Mouse (Mus musculus) C2C12 (cell line): ENCODE results near the gene Sart3. TPM values are rescaled to one million over a fixed set of nuclear protein-coding genes. Genes with fewer than 3 reads are reported as not detected.
"Not testable (repeated sequence)": the region's sequence is repeated elsewhere in the genome, so short reads cannot be mapped to it uniquely, and the experiment has no call there.

Experiments used
- H3K27me3 ChIP-seq: one replicate; pipeline ENCODE4 v1.6.1; 2011; ENCODE audit not compliant: control insufficient read depth, insufficient read depth, insufficient read length
- H3K36me3 ChIP-seq: one replicate; pipeline ENCODE4 v1.6.1; 2011; ENCODE audit not compliant: control insufficient read depth, insufficient read depth
- H3K4me3 ChIP-seq: one replicate; pipeline ENCODE4 v1.5.1; 2011; ENCODE audit warnings: mild to moderate bottlenecking, control low read depth; ENCODE audit not compliant: poor library complexity, insufficient read depth, severe bottlenecking
- H3K79me2 ChIP-seq: one replicate; pipeline ENCODE4 v1.6.1; 2011; ENCODE audit not compliant: control insufficient read depth, insufficient read depth
- H3K79me3 ChIP-seq: one replicate; pipeline ENCODE4 v1.6.1; 2011; ENCODE audit warnings: low read depth, control low read depth
- H3ac ChIP-seq: one replicate; pipeline ENCODE3; 2011; ENCODE audit warnings: low read depth; ENCODE audit not compliant: control insufficient read depth, insufficient read length
- CEBPB ChIP-seq: IDR thresholded peaks from one replicate; pipeline ENCODE4 v1.6.1; 2011; ENCODE audit warnings: low read depth, mild to moderate bottlenecking, control low read depth, moderate library complexity
- CTCF ChIP-seq: IDR thresholded peaks from one replicate; pipeline ENCODE4 v1.5.1; 2011; ENCODE audit not compliant: control insufficient read depth, insufficient read depth, insufficient read length
- FOSL1 ChIP-seq: IDR thresholded peaks from one replicate; pipeline ENCODE4 v1.8.0; 2011; ENCODE audit warnings: mild to moderate bottlenecking, low read length; ENCODE audit not compliant: poor library complexity, insufficient read depth, severe bottlenecking
- MAX ChIP-seq: IDR thresholded peaks from one replicate; pipeline ENCODE4 v1.6.1; 2011; ENCODE audit warnings: mild to moderate bottlenecking, control low read depth
- MYOD1 ChIP-seq: IDR thresholded peaks from one replicate; pipeline ENCODE4 v1.6.1; 2011; ENCODE audit warnings: low read depth; ENCODE audit not compliant: control insufficient read depth, insufficient read length
- MYOG ChIP-seq: IDR thresholded peaks from one replicate; pipeline ENCODE4 v1.6.1; 2011; ENCODE audit not compliant: control insufficient read depth, insufficient read length; ENCODE audit errors: extremely low read depth
- USF1 ChIP-seq: IDR thresholded peaks from one replicate; pipeline ENCODE4 v1.6.1; 2011; ENCODE audit warnings: low read depth, mild to moderate bottlenecking, control low read depth, moderate library complexity
- polyA plus RNA-seq: library from polyadenylated mRNA; unstranded; fragments of >200 nt; fragmentation: generic; extraction: Trizol; gene quantifications from one replicate; pipeline ENCODE4 v1.2.1, GENCODE M21; 2012; ENCODE audit warnings: missing spikeins

The Sart3 gene
- polyA plus RNA-seq, 1 experiment, result 53.4 TPM

- H3K27me3 ChIP-seq, result no peaks in the 10 kb centered on the region
- no peak overlapping the region for H3K4me3 ChIP-seq
- no peak for TF ChIP-seq MYOD1
- H3K79me2 ChIP-seq, result no peaks in the 10 kb centered on the region
- no peaks in the 10 kb centered on the region for H3K79me3 ChIP-seq
- H3K36me3 ChIP-seq, result no peaks in the 10 kb centered on the region
- H3ac ChIP-seq, result no peak overlapping the region
These were observed 40.3 kb upstream of the Sart3 start for GRCm38 (mm10) chr5:113812638-113813037.

GRCm38 (mm10) chr5:113811824-113812420, 39.6 kb upstream of the Sart3 start:
- not testable (repeated sequence) for H3K4me3 ChIP-seq, H3ac ChIP-seq, H3K79me2 ChIP-seq, H3K36me3 ChIP-seq, H3K79me3 ChIP-seq, H3K27me3 ChIP-seq

- TF ChIP-seq CTCF (no peak), FOSL1 (no peak), USF1 (no peak), MYOG (no peak), MAX (no peak), MYOD1 (no peak), CEBPB (no peak)
- H3K36me3 ChIP-seq, result no peaks in the 10 kb centered on the region
- no peak overlapping the region for H3K4me3 ChIP-seq
- H3ac ChIP-seq, result no peak overlapping the region
- no peaks in the 10 kb centered on the region for H3K27me3 ChIP-seq
- no peaks in the 10 kb centered on the region for H3K79me3 ChIP-seq
- no peaks in the 10 kb centered on the region for H3K79me2 ChIP-seq
These were observed 37.8 kb upstream of the Sart3 start for GRCm38 (mm10) chr5:113810111-113810510.

- no peaks in the 10 kb centered on the region for H3K36me3 ChIP-seq
- H3ac ChIP-seq, result no peak overlapping the region
- H3K79me3 ChIP-seq, result no peaks in the 10 kb centered on the region
- no peaks in the 10 kb centered on the region for H3K79me2 ChIP-seq
- H3K4me3 ChIP-seq, result no peak overlapping the region
- H3K27me3 ChIP-seq, result no peaks in the 10 kb centered on the region
- TF ChIP-seq FOSL1, result no peak
- peak; percentile 58 for TF ChIP-seq MYOD1
These were observed 35.9 kb upstream of the Sart3 start for GRCm38 (mm10) chr5:113808177-113808576.

- Histone ChIP-seq H3K27me3 (no peaks in the 10 kb centered on the region), H3ac (no peak overlapping the region), H3K79me3 (no peaks in the 10 kb centered on the region), H3K4me3 (no peak overlapping the region), H3K36me3 (no peaks in the 10 kb centered on the region), H3K79me2 (no peaks in the 10 kb centered on the region)
- TF ChIP-seq MAX, result no peak
- no peak for TF ChIP-seq MYOD1
- TF ChIP-seq FOSL1, result no peak
- TF ChIP-seq MYOG, result no peak
- no peak for TF ChIP-seq CEBPB
- no peak for TF ChIP-seq USF1
- no peak for TF ChIP-seq CTCF
These were observed 35.4 kb upstream of the Sart3 start for GRCm38 (mm10) chr5:113807712-113808111.

GRCm38 (mm10) chr5:113806414-113806813, 34.1 kb upstream of the Sart3 start:
- H3K36me3 ChIP-seq, result no peaks in the 10 kb centered on the region
- H3K79me3 ChIP-seq, result no peaks in the 10 kb centered on the region
- H3K27me3 ChIP-seq, result no peaks in the 10 kb centered on the region
- no peak for TF ChIP-seq MYOD1
- no peak for TF ChIP-seq FOSL1
- no peak for TF ChIP-seq USF1
- TF ChIP-seq MYOG, result no peak
- no peak for TF ChIP-seq MAX
- no peak for TF ChIP-seq CEBPB
- no peak for TF ChIP-seq CTCF
- no peaks in the 10 kb centered on the region for H3K79me2 ChIP-seq
- H3ac ChIP-seq, result no peak overlapping the region
- H3K4me3 ChIP-seq, result no peak overlapping the region
